Mouse (Mus musculus) lung, adult 2 months (tissue): ENCODE data around the gene Wfdc1. TPM values are rescaled to one million over a fixed set of nuclear protein-coding genes. Genes with fewer than 3 reads are reported as not detected.

ENCODE experiments used
- DNase-seq: peaks from one replicate; pipeline ENCODE4 v3.0.0; 2022
- H3K4me1 ChIP-seq: fragments of 200-500 bp; 2 replicates; pipeline ENCODE4 v1.6.1; 2011; ENCODE audit warnings: low read length; ENCODE audit not compliant: control insufficient read depth, insufficient read depth
- H3K4me3 ChIP-seq: fragments of 200-500 bp; replicated peaks from 2 replicates; pipeline ENCODE3; 2011; ENCODE audit warnings: low read depth, mild to moderate bottlenecking, control low read depth, low read length; ENCODE audit errors: extremely low read depth
- CTCF ChIP-seq: fragments of 200-500 bp; IDR thresholded peaks from 2 replicates; pipeline ENCODE4 v1.5.1; 2011; ENCODE audit warnings: mild to moderate bottlenecking, low read length, control low read depth; ENCODE audit not compliant: insufficient read depth
- POLR2A ChIP-seq: fragments of 200-500 bp; IDR thresholded peaks from 2 replicates; pipeline ENCODE4 v1.6.1; 2011; ENCODE audit warnings: low read depth, mild to moderate bottlenecking, control low read depth, low read length, borderline replicate concordance; ENCODE audit errors: extremely low read depth
- WGBS: fragments of 180-500 bp; shearing (Covaris S2); methylation state at CpG from one replicate; pipeline ENCODE4 v1.1.7; 2018; 5-methylcytosine and 5-hydroxymethylcytosine counted together
- polyA plus RNA-seq: library from polyadenylated mRNA; depleted of rRNA; stranded (reverse); fragments of >200 nt; gene quantifications from 2 replicates; pipeline ENCODE4 v1.2.3, GENCODE M21; 2012

The Wfdc1 gene
- polyA plus RNA-seq, 1 experiment: 122 TPM

DNA sequence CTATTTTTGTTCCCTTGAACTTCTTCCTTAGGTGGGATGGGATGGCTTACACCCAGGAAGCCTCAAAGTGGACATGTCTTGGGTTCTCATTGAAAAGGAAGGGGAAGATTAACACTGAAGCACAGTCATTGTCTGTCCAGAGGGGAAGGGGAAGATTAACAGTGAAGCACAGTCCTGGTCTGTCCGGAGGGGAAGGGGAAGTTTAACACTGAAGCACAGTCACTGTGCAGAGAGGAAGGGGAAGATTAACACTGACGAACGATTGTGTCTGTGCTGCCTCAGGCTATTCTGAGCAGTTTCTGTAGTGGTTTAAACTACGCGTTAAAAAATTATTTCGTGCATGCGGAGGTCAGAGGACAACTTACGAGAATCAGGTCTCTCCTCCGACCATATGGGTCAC lies 41.0 kb downstream of the Wfdc1 start:
- no peak for DNase-seq
- TF ChIP-seq POLR2A (no peak), CTCF (no peak)
- WGBS: 72% methylated on average over 9 of the region's 9 CpGs
- Histone ChIP-seq H3K4me1 (peaks cover 2% of the 10 kb centered on the region), H3K4me3 (no peak overlapping the region)

DNA sequence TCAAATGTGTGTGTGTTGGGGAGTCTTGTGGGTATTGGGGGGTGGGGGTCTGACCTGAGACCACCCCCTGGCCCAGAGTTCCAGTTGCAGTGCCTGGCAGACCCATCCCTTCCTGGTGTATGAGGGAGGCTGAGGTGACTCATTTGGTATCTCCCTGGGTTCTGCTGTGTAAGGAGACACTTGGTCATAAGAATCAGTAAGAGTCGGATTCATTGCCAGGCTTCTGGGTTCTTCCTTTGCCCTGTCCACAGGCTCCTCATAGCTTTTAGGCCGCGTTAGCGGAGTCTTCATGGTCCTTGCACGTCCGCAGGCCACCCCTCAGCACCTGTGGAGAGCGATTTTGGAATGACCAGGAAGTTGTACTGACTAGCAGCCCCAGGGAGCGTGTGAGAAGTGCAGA lies 42.3 kb downstream of the Wfdc1 start:
- DNase-seq: no peak
- Histone ChIP-seq H3K4me3 (no peak overlapping the region), H3K4me1 (peaks cover 7% of the 10 kb centered on the region)
- TF ChIP-seq CTCF (no peak), POLR2A (no peak)
- WGBS: 91% methylated on average over 8 of the region's 8 CpGs

DNA sequence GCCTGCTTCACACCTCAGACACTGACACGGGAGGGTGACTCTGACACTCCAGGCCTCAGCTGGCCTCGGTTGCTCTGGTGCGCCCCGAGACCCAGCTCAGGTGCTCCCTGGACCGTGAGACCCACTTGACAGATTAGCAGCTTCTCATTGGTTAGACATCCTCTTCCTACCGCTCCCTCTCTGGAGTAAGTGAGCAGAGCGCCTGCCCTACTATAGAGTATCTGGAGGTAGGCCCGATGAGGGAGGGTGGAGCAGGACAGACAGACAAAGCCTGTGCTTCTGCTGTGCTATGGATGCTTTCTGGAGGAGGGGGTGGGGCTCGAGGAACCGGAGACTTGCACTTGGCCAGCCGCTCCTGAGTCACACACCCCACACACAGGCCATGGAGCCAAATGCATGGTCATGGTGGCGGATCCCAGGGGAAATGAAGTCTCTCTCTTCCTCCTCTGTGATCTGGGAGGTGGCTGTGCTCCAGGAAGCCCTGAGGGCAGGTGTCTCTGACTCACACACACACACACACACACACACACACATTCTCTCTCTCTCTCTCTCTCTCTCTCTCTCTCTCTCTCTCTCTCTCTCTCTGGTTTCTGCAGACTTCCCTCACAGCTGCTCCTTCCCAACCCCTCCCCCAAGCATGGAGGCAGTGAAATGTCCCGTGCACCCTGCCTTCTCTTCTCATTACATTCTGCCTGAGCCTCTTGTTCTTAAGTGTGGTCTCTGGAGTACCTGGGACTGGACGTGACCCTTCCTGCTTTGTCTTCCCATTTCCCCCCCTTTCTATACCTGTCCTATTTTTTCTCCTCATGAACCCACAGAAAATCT lies 42.9 kb downstream of the Wfdc1 start:
- no peak for TF ChIP-seq POLR2A
- no peak for TF ChIP-seq CTCF
- Histone ChIP-seq H3K4me1 (peaks cover 7% of the 10 kb centered on the region), H3K4me3 (no peak overlapping the region)
- WGBS: 55% methylated on average over 14 of the region's 14 CpGs
- no peak for DNase-seq

- 61% methylated on average over 11 of the region's 11 CpGs for WGBS
These were observed 43.5 kb downstream of the Wfdc1 start for GRCm38 (mm10) chr8:119709703-119710093.

DNA sequence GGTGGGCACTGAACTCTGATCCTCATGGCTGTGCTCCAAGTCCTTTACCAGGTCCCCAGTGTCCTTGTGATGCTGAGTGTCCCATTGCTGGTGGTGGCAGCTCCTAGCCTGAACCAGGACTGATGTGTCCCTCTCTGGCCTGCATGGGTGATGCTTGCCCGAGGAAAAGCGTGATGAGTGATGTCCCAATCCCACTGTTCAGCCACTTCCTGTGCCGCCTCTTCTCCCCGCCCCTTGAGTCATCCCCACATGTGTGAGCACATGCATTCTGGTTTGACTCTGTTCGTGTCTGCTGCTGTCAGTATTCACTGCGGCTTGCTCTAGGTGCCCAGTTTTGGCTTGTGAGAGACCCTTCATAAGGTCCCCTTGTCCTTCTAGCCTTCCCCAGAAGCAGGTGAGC lies 46.1 kb downstream of the Wfdc1 start:
- no peak overlapping the region for H3K4me3 ChIP-seq
- peaks cover 23% of the 10 kb centered on the region for H3K4me1 ChIP-seq
- TF ChIP-seq CTCF (no peak), POLR2A (no peak)
- DNase-seq: no peak
- WGBS: 38% methylated on average over 6 of the region's 6 CpGs

More at GRCm38 (mm10) chr8:119709703-119710093, 43.5 kb downstream of the Wfdc1 start:
- Histone ChIP-seq H3K4me3 (no peak overlapping the region), H3K4me1 (peaks cover 12% of the 10 kb centered on the region)
- TF ChIP-seq CTCF (no peak), POLR2A (no peak)
- no peak for DNase-seq

DNA sequence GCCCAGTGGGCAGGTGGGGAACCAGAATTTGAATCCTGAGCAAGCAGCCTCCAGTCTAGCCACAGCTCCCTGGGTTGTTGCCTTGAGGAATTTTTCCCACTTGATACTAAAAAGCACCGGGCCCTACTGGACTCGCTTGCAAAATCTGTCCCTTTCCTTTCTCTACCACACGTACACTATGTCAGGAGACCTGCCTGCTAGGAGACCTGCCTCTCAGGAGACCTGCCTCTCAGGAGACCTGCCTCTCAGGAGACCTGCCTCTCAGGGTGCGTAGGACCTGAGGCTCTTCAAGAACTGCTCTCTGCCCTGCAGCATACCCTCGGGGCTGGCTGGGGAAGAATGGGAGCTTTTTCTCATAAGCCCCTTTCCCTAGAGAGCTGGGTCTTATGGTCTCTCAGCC lies 47.3 kb downstream of the Wfdc1 start:
- WGBS: 76% methylated on average over 5 of the region's 5 CpGs
- TF ChIP-seq POLR2A: no peak
- no peak for TF ChIP-seq CTCF
- H3K4me3 ChIP-seq: no peak overlapping the region
- no peak for DNase-seq
- peaks cover 30% of the 10 kb centered on the region for H3K4me1 ChIP-seq

GRCm38 (mm10) chr8:119715221-119715620 lies 49.1 kb downstream of the Wfdc1 start:
- Histone ChIP-seq H3K4me1 (peaks cover 30% of the 10 kb centered on the region), H3K4me3 (no peak overlapping the region)
- peak; percentile 62 for DNase-seq
- TF ChIP-seq POLR2A (peak; percentile 55; the same call in 1 of the 2 replicates), CTCF (no peak)
- WGBS: 10% methylated on average over 12 of the region's 12 CpGs

- TF ChIP-seq CTCF: no peak
- no peak for TF ChIP-seq POLR2A
These were observed 50.6 kb downstream of the Wfdc1 start for GRCm38 (mm10) chr8:119716730-119717299.

GRCm38 (mm10) chr8:119717765-119718164 lies 51.6 kb downstream of the Wfdc1 start:
- TF ChIP-seq POLR2A (no peak), CTCF (peak; percentile 36)
- WGBS: 42% methylated on average over 9 of the region's 9 CpGs
- Histone ChIP-seq H3K4me1 (peaks cover 23% of the 10 kb centered on the region), H3K4me3 (no peak overlapping the region)
- DNase-seq: no peak

More at GRCm38 (mm10) chr8:119716730-119717299, 50.6 kb downstream of the Wfdc1 start:
- H3K4me1 ChIP-seq: peaks cover 30% of the 10 kb centered on the region
- no peak for DNase-seq
- H3K4me3 ChIP-seq: no peak overlapping the region

DNA sequence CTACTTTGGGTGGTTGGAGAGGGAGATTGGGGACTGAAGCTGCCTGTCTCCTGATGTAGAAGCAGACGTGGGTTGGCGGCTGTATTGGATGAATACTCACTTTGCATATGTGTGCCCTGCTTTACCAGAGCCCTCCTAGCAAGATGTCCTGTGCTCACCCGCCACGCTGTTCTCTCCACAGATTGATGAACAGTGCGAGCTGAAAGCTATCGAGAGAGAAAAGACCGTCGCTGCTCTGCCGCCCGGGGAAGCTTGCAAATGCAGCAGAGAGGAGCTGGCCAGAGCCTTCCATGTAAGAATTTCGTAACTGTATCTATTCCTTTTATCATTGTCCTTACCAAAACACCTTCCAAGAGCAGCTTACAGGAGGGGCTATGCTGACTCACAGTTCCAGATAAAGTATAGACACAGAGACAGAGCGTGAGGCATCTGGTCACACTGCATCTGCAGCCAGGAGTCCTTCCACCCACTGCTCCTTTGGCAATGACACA lies 52.9 kb downstream of the Wfdc1 start:
- no peak overlapping the region for H3K4me3 ChIP-seq
- WGBS: 74% methylated on average over 12 of the region's 12 CpGs
- peaks cover 26% of the 10 kb centered on the region for H3K4me1 ChIP-seq
- no peak for DNase-seq
- TF ChIP-seq POLR2A (no peak), CTCF (no peak)
